Mouse (Mus musculus): ENCODE data around the gene Synm. TPM values are rescaled to one million over a fixed set of nuclear protein-coding genes. Genes with fewer than 3 reads are reported as not detected.

Gene Synm
- 0.58 and 0.63 TPM in 2 replicates for polyA plus RNA-seq (2012; rRNA removed)
- 1.2 and 1.4 TPM in 2 replicates for polyA plus RNA-seq (2014; fragmentation: Nextera tagmentation; extraction: Ambion mirVana)

- Histone ChIP-seq H3K27ac (replicated peaks; ENCODE audit: low read depth, low read length) (no peak within 1 kb of the TSS), H3K4me2 (replicated peaks; ENCODE audit: low read depth, low read length, severe bottlenecking) (peak within 1 kb of the TSS; percentile 100), H3K9me3 (ENCODE audit: control insufficient read depth, low read length) (no peaks in the 10 kb centered on the region), H3K4me3 (replicated peaks; ENCODE audit: low read length) (peak within 1 kb of the TSS; percentile 56), H3K27me3 (ENCODE audit: control insufficient read depth, insufficient read depth, low read length) (no peaks in the 10 kb centered on the region; the same call in none of the 2 replicates), H3K4me1 (ENCODE audit: control insufficient read depth, insufficient read depth, low read length) (peaks cover 6% of the 10 kb centered on the region), H3K36me3 (ENCODE audit: control insufficient read depth, insufficient read depth, low read length) (no peaks in the 10 kb centered on the region), H3K9ac (ENCODE audit: low read depth, low read length, severe bottlenecking) (peak within 1 kb of the TSS; percentile 46)
- under 1% methylated on average over 37 of the region's 37 CpGs for WGBS
- DNase-seq (ENCODE audit: low spot score) (peak; percentile 80), ATAC-seq (ENCODE audit: low FRiP score, low read depth) (peak; percentile 91)
- TF ChIP-seq POLR2A (IDR thresholded peaks at IDR 0.05; ENCODE audit: borderline replicate concordance, extremely low read depth, insufficient read depth, insufficient read length), result no peak
These were observed at the start of gene Synm for GRCm38 (mm10) chr7:67759629-67759995. Synm (minus strand) TSS chr7:67759742.

GRCm38 (mm10) chr7:67803857-67804215 is 44.3 kb upstream of the Synm start:
- DNase-seq (ENCODE audit: low spot score), result no peak
- TF ChIP-seq POLR2A (IDR thresholded peaks at IDR 0.05; ENCODE audit: borderline replicate concordance, extremely low read depth, insufficient read depth, insufficient read length), result no peak
- Histone ChIP-seq H3K9ac (ENCODE audit: low read depth, low read length, severe bottlenecking) (peak overlapping the region; percentile 44), H3K36me3 (ENCODE audit: control insufficient read depth, insufficient read depth, low read length) (no peaks in the 10 kb centered on the region), H3K4me2 (replicated peaks; ENCODE audit: low read depth, low read length, severe bottlenecking) (peak overlapping the region; percentile 74), H3K4me3 (replicated peaks; ENCODE audit: low read length) (peak overlapping the region; percentile 40), H3K9me3 (ENCODE audit: control insufficient read depth, low read length) (no peaks in the 10 kb centered on the region), H3K4me1 (ENCODE audit: control insufficient read depth, insufficient read depth, low read length) (peaks cover 9% of the 10 kb centered on the region; the same call in 1 of the 2 replicates), H3K27ac (replicated peaks; ENCODE audit: low read depth, low read length) (no peak overlapping the region), H3K27me3 (ENCODE audit: control insufficient read depth, insufficient read depth, low read length) (no peaks in the 10 kb centered on the region)
- ATAC-seq (ENCODE audit: low FRiP score, low read depth), result peak; percentile 10; the same call in 1 of the 2 replicates
- WGBS, result 13% methylated on average over 13 of the region's 13 CpGs

- peak overlapping the region; percentile 74 for H3K4me2 ChIP-seq (replicated peaks; ENCODE audit: low read depth, low read length, severe bottlenecking)
- 16% methylated on average over 27 of the region's 28 CpGs for WGBS
- ATAC-seq (ENCODE audit: low FRiP score, low read depth), result peak; percentile 83
- H3K36me3 ChIP-seq (ENCODE audit: control insufficient read depth, insufficient read depth, low read length), result no peaks in the 10 kb centered on the region
- no peak overlapping the region for H3K27ac ChIP-seq (replicated peaks; ENCODE audit: low read depth, low read length)
- no peak for TF ChIP-seq POLR2A (IDR thresholded peaks at IDR 0.05; ENCODE audit: borderline replicate concordance, extremely low read depth, insufficient read depth, insufficient read length)
- H3K9ac ChIP-seq (ENCODE audit: low read depth, low read length, severe bottlenecking), result peak overlapping the region; percentile 44
- H3K27me3 ChIP-seq (ENCODE audit: control insufficient read depth, insufficient read depth, low read length), result no peaks in the 10 kb centered on the region
- H3K4me3 ChIP-seq (replicated peaks; ENCODE audit: low read length), result peak overlapping the region; percentile 40
- no peaks in the 10 kb centered on the region for H3K9me3 ChIP-seq (ENCODE audit: control insufficient read depth, low read length)
- DNase-seq (ENCODE audit: low spot score), result peak; percentile 75
- H3K4me1 ChIP-seq (ENCODE audit: control insufficient read depth, insufficient read depth, low read length), result peaks cover 9% of the 10 kb centered on the region; the same call in 1 of the 2 replicates
These were observed 43.7 kb upstream of the Synm start for GRCm38 (mm10) chr7:67803015-67803856.

- no peak overlapping the region for H3K9ac ChIP-seq (ENCODE audit: low read depth, low read length, severe bottlenecking)
- no peak overlapping the region for H3K4me3 ChIP-seq (replicated peaks; ENCODE audit: low read length)
- H3K4me2 ChIP-seq (replicated peaks; ENCODE audit: low read depth, low read length, severe bottlenecking), result no peak overlapping the region
- no peaks in the 10 kb centered on the region for H3K27me3 ChIP-seq (ENCODE audit: control insufficient read depth, insufficient read depth, low read length)
- H3K36me3 ChIP-seq (ENCODE audit: control insufficient read depth, insufficient read depth, low read length), result no peaks in the 10 kb centered on the region
- no peaks in the 10 kb centered on the region for H3K9me3 ChIP-seq (ENCODE audit: control insufficient read depth, low read length)
- TF ChIP-seq POLR2A (IDR thresholded peaks at IDR 0.05; ENCODE audit: borderline replicate concordance, extremely low read depth, insufficient read depth, insufficient read length), result no peak
- no peak overlapping the region for H3K27ac ChIP-seq (replicated peaks; ENCODE audit: low read depth, low read length)
- WGBS, result 80% methylated on average over 4 of the region's 4 CpGs
- H3K4me1 ChIP-seq (ENCODE audit: control insufficient read depth, insufficient read depth, low read length), result peaks cover 12% of the 10 kb centered on the region
- DNase-seq (ENCODE audit: low spot score), result no peak
- ATAC-seq (ENCODE audit: low FRiP score, low read depth), result no peak
These were observed 41.5 kb upstream of the Synm start for GRCm38 (mm10) chr7:67801022-67801421.

GRCm38 (mm10) chr7:67800547-67800946 is 41.0 kb upstream of the Synm start:
- DNase-seq (ENCODE audit: low spot score) (no peak), ATAC-seq (ENCODE audit: low FRiP score, low read depth) (no peak)
- H3K4me3 ChIP-seq (replicated peaks; ENCODE audit: low read length), result no peak overlapping the region
- 88% methylated on average over 6 of the region's 6 CpGs for WGBS
- no peaks in the 10 kb centered on the region for H3K27me3 ChIP-seq (ENCODE audit: control insufficient read depth, insufficient read depth, low read length)
- no peak for TF ChIP-seq POLR2A (IDR thresholded peaks at IDR 0.05; ENCODE audit: borderline replicate concordance, extremely low read depth, insufficient read depth, insufficient read length)
- H3K9me3 ChIP-seq (ENCODE audit: control insufficient read depth, low read length), result no peaks in the 10 kb centered on the region
- H3K4me2 ChIP-seq (replicated peaks; ENCODE audit: low read depth, low read length, severe bottlenecking), result no peak overlapping the region
- H3K9ac ChIP-seq (ENCODE audit: low read depth, low read length, severe bottlenecking), result no peak overlapping the region
- H3K36me3 ChIP-seq (ENCODE audit: control insufficient read depth, insufficient read depth, low read length), result no peaks in the 10 kb centered on the region
- H3K4me1 ChIP-seq (ENCODE audit: control insufficient read depth, insufficient read depth, low read length), result peaks cover 12% of the 10 kb centered on the region
- H3K27ac ChIP-seq (replicated peaks; ENCODE audit: low read depth, low read length), result no peak overlapping the region

Measured in limb, embryonic 14.5 days (tissue).